Mouse (Mus musculus) limb, embryonic 14.5 days (tissue): ENCODE results near the gene Tmem203. TPM values are rescaled to one million over a fixed set of nuclear protein-coding genes. Genes with fewer than 3 reads are reported as not detected.
A peak's percentile ranks its signal among the peaks of the same experiment; 100 is the strongest.

Experiments used
- ATAC-seq: fragments of 200-750 bp; cut with Nextera tagmentation; 2 replicates; pipeline ENCODE4 v1.8.0; 2017; ENCODE audit warnings: low read depth, moderate number of reproducible peaks, moderate TSS enrichment; ENCODE audit not compliant: low FRiP score
- DNase-seq: peaks from one replicate; pipeline ENCODE4 v3.0.0-alpha.2; 2015; ENCODE audit warnings: low spot score
- H3K27ac ChIP-seq: fragments of 300-500 bp; sonication (generic); replicated peaks from 2 replicates; pipeline ENCODE4 v1.5.1; 2014; ENCODE audit warnings: low read depth, mild to moderate bottlenecking, low read length, moderate library complexity, mixed read lengths
- H3K27me3 ChIP-seq: fragments of 300-500 bp; sonication (generic); 2 replicates; pipeline ENCODE4 v1.6.1; 2014; ENCODE audit warnings: low read length, mixed read lengths; ENCODE audit not compliant: control insufficient read depth, insufficient read depth
- H3K36me3 ChIP-seq: fragments of 300-500 bp; sonication (generic); 2 replicates; pipeline ENCODE4 v1.6.1; 2014; ENCODE audit warnings: mild to moderate bottlenecking, low read length, moderate library complexity, mixed read lengths; ENCODE audit not compliant: control insufficient read depth, insufficient read depth
- H3K4me1 ChIP-seq: fragments of 300-500 bp; sonication (generic); 2 replicates; pipeline ENCODE4 v1.6.1; 2014; ENCODE audit warnings: antibody characterized with exemption, low read length, mixed read lengths; ENCODE audit not compliant: control insufficient read depth, insufficient read depth
- H3K4me2 ChIP-seq: fragments of 300-500 bp; sonication (generic); replicated peaks from 2 replicates; pipeline ENCODE4 v1.6.1; 2014; ENCODE audit warnings: low read depth, mild to moderate bottlenecking, low read length, moderate library complexity; ENCODE audit not compliant: severe bottlenecking
- H3K4me3 ChIP-seq: fragments of 300-500 bp; sonication (generic); replicated peaks from 2 replicates; pipeline ENCODE4 v1.5.1; 2014; ENCODE audit warnings: low read length
- H3K9ac ChIP-seq: fragments of 300-500 bp; sonication (generic); 2 replicates; pipeline ENCODE4 v1.6.1; 2014; ENCODE audit warnings: mild to moderate bottlenecking, low read depth, low read length, moderate library complexity; ENCODE audit not compliant: severe bottlenecking
- H3K9me3 ChIP-seq: fragments of 300-500 bp; sonication (generic); 2 replicates; pipeline ENCODE4 v1.6.1; 2016; ENCODE audit warnings: low read length; ENCODE audit not compliant: control insufficient read depth
- POLR2A ChIP-seq: fragments of 200-500 bp; IDR thresholded peaks from 2 replicates; pipeline ENCODE4 v1.8.0; 2012; ENCODE audit warnings: inconsistent platforms, mild to moderate bottlenecking, moderate library complexity, borderline replicate concordance; ENCODE audit not compliant: insufficient read depth, insufficient read length; ENCODE audit errors: extremely low read depth
- WGBS: fragments of 180-500 bp; shearing (Covaris S2); extraction: QIAGEN DNeasy Blood & Tissue Kit; methylation state at CpG from one replicate; pipeline ENCODE4 v1.1.7; 2014; 5-methylcytosine and 5-hydroxymethylcytosine counted together
- polyA plus RNA-seq, 2 experiments: library from polyadenylated mRNA; depleted of rRNA in 1 of 2; stranded (reverse) in 1 of 2; unstranded in 1 of 2; fragments of >200 nt; fragmentation: Nextera tagmentation in 1 of 2; extraction: Ambion mirVana in 1 of 2; gene quantifications; 2 replicates each; pipeline versions ENCODE4 v1.2.1 to v1.2.3; 2012 to 2014

Tmem203 gene
- 29.7 and 33.9 TPM in 2 replicates for polyA plus RNA-seq (2012; rRNA removed)
- polyA plus RNA-seq (2014; fragmentation: Nextera tagmentation; extraction: Ambion mirVana), result 16.3 and 21.8 TPM in 2 replicates

- Histone ChIP-seq H3K4me3 (peak within 1 kb of the TSS; percentile 99), H3K4me2 (peak within 1 kb of the TSS; percentile 95), H3K27ac (peak within 1 kb of the TSS; percentile 72), H3K9ac (peak within 1 kb of the TSS; percentile 80), H3K36me3 (peaks cover 18% of the 10 kb centered on the region), H3K4me1 (peaks cover 10% of the 10 kb centered on the region), H3K27me3 (no peaks in the 10 kb centered on the region), H3K9me3 (no peaks in the 10 kb centered on the region)
- 0 out of 2 replicates have a peak, but pooled peaks have one; percentile 41 for TF ChIP-seq POLR2A
- under 1% methylated on average over 32 of the region's 39 CpGs for WGBS
- peak; percentile 93 for ATAC-seq
- DNase-seq, result peak; percentile 90
Measured at GRCm38 (mm10) chr2:25255284-25255779, at the start of gene Tmem203. Tmem203 (plus strand) TSS chr2:25255439.

GRCm38 (mm10) chr2:25207593-25207992 lies 47.6 kb upstream of the Tmem203 start:
- Histone ChIP-seq H3K36me3 (peaks cover 63% of the 10 kb centered on the region), H3K27ac (no peak overlapping the region), H3K4me1 (peaks cover 19% of the 10 kb centered on the region; the same call in 1 of the 2 replicates), H3K9ac (no peak overlapping the region), H3K27me3 (no peaks in the 10 kb centered on the region), H3K4me3 (no peak overlapping the region), H3K9me3 (no peaks in the 10 kb centered on the region), H3K4me2 (no peak overlapping the region)
- ATAC-seq, result no peak
- no peak for TF ChIP-seq POLR2A
- DNase-seq, result no peak
- 82% methylated on average over 1 of the region's 1 CpGs for WGBS

- peak overlapping the region; percentile 68 for H3K4me2 ChIP-seq
- DNase-seq, result no peak
- no peaks in the 10 kb centered on the region for H3K9me3 ChIP-seq
- H3K4me3 ChIP-seq, result peak overlapping the region; percentile 89
- peaks cover 32% of the 10 kb centered on the region for H3K36me3 ChIP-seq
- 1% methylated on average over 24 of the region's 24 CpGs for WGBS
- peak overlapping the region; percentile 95 for H3K9ac ChIP-seq
- ATAC-seq, result peak; percentile 3; the same call in 1 of the 2 replicates
- H3K27ac ChIP-seq, result peak overlapping the region; percentile 89
- no peak for TF ChIP-seq POLR2A
- no peaks in the 10 kb centered on the region for H3K27me3 ChIP-seq
- peaks cover 19% of the 10 kb centered on the region; the same call in 1 of the 2 replicates for H3K4me1 ChIP-seq
Measured at GRCm38 (mm10) chr2:25210686-25211085, 44.6 kb upstream of the Tmem203 start.

- peak within 1 kb of the TSS; percentile 89 for H3K27ac ChIP-seq
- ATAC-seq, result peak; percentile 95
- peaks cover 19% of the 10 kb centered on the region; the same call in 1 of the 2 replicates for H3K4me1 ChIP-seq
- peak within 1 kb of the TSS; percentile 89 for H3K4me3 ChIP-seq
- H3K9ac ChIP-seq, result peak within 1 kb of the TSS; percentile 95
- H3K4me2 ChIP-seq, result peak within 1 kb of the TSS; percentile 68
- WGBS, result 0% methylated on average over 36 of the region's 44 CpGs
- DNase-seq, result peak; percentile 88
- TF ChIP-seq POLR2A, result peak; percentile 70; the same call in 1 of the 2 replicates
- no peaks in the 10 kb centered on the region for H3K27me3 ChIP-seq
- peaks cover 26% of the 10 kb centered on the region for H3K36me3 ChIP-seq
- H3K9me3 ChIP-seq, result no peaks in the 10 kb centered on the region
Measured at GRCm38 (mm10) chr2:25211121-25211670, 44.0 kb upstream of the Tmem203 start, which contains the start of gene Nelfb. Nelfb (minus strand) TSS chr2:25211489.

GRCm38 (mm10) chr2:25213266-25213865 lies 41.9 kb upstream of the Tmem203 start:
- ATAC-seq, result no peak
- Histone ChIP-seq H3K9ac (no peak overlapping the region), H3K4me3 (no peak overlapping the region), H3K36me3 (peaks cover 8% of the 10 kb centered on the region), H3K27ac (no peak overlapping the region), H3K4me2 (no peak overlapping the region), H3K9me3 (no peaks in the 10 kb centered on the region), H3K4me1 (peaks cover 19% of the 10 kb centered on the region; the same call in 1 of the 2 replicates), H3K27me3 (no peaks in the 10 kb centered on the region)
- no peak for DNase-seq
- 63% methylated on average over 23 of the region's 23 CpGs for WGBS
- TF ChIP-seq POLR2A, result no peak
